Mouse (Mus musculus) forebrain, embryonic 13.5 days (tissue): ENCODE data around the gene Clcn1. TPM values are rescaled to one million over a fixed set of nuclear protein-coding genes. Genes with fewer than 3 reads are reported as not detected.

Experiments used
- ATAC-seq: fragments of 200-750 bp; cut with Nextera tagmentation; 2 replicates; pipeline ENCODE4 v1.8.0; 2017
- H3K27ac ChIP-seq: fragments of 300-500 bp; sonication (generic); 2 replicates; pipeline ENCODE4 v1.5.1; 2015; ENCODE audit warnings: inconsistent platforms, mild to moderate bottlenecking, moderate library complexity
- H3K27me3 ChIP-seq: fragments of 300-500 bp; sonication (generic); 2 replicates; pipeline ENCODE4 v1.6.1; 2015; ENCODE audit warnings: mild to moderate bottlenecking, inconsistent platforms
- H3K36me3 ChIP-seq: fragments of 300-500 bp; sonication (generic); 2 replicates; pipeline ENCODE4 v1.6.1; 2015; ENCODE audit warnings: mild to moderate bottlenecking, inconsistent platforms; ENCODE audit not compliant: poor library complexity, severe bottlenecking
- H3K4me1 ChIP-seq: fragments of 300-500 bp; sonication (generic); 2 replicates; pipeline ENCODE4 v1.6.1; 2015; ENCODE audit warnings: inconsistent platforms
- H3K4me2 ChIP-seq: fragments of 300-500 bp; sonication (generic); 2 replicates; pipeline ENCODE4 v1.6.1; 2015; ENCODE audit warnings: inconsistent platforms, mild to moderate bottlenecking, moderate library complexity
- H3K4me3 ChIP-seq: fragments of 300-500 bp; sonication (generic); 2 replicates; pipeline ENCODE4 v1.5.1; 2015; ENCODE audit warnings: mild to moderate bottlenecking, inconsistent platforms
- H3K9ac ChIP-seq: fragments of 300-500 bp; sonication (generic); 2 replicates; pipeline ENCODE4 v1.6.1; 2015; ENCODE audit warnings: mild to moderate bottlenecking, inconsistent platforms
- H3K9me3 ChIP-seq: fragments of 300-500 bp; sonication (generic); replicated peaks from 2 replicates; pipeline ENCODE4 v1.6.1; 2016; ENCODE audit warnings: inconsistent platforms
- WGBS: fragments of 180-500 bp; shearing (Covaris S2); methylation state at CpG from one replicate; pipeline ENCODE4 v1.1.7; 2015; 5-methylcytosine and 5-hydroxymethylcytosine counted together
- polyA plus RNA-seq: library from polyadenylated mRNA; unstranded; fragments of >200 nt; fragmentation: Nextera tagmentation; extraction: Ambion mirVana; gene quantifications from 2 replicates; pipeline ENCODE4 v1.2.1, GENCODE M21; 2015

The Clcn1 gene
- polyA plus RNA-seq, 1 experiment from 2014 or later, result 1.3 TPM

- no peaks in the 10 kb centered on the region for H3K9me3 ChIP-seq
- H3K4me2 ChIP-seq, result no peak overlapping the region
- peaks cover 62% of the 10 kb centered on the region for H3K36me3 ChIP-seq
- no peak overlapping the region; the same call in 1 of the 2 replicates for H3K9ac ChIP-seq
- peak overlapping the region; percentile 14; the same call in 1 of the 2 replicates for H3K27ac ChIP-seq
- H3K4me3 ChIP-seq, result no peak overlapping the region
- no peaks in the 10 kb centered on the region for H3K27me3 ChIP-seq
- H3K4me1 ChIP-seq, result peaks cover 41% of the 10 kb centered on the region
- 49% methylated on average over 11 of the region's 11 CpGs for WGBS
- ATAC-seq, result no peak
Observed at GRCm38 (mm10) chr6:42354076-42355019, 67.9 kb downstream of the Clcn1 start.

- Histone ChIP-seq H3K9ac (no peak overlapping the region), H3K4me3 (no peak overlapping the region), H3K9me3 (no peaks in the 10 kb centered on the region), H3K4me2 (no peak overlapping the region), H3K4me1 (peaks cover 40% of the 10 kb centered on the region), H3K27ac (no peak overlapping the region), H3K36me3 (peaks cover 73% of the 10 kb centered on the region), H3K27me3 (no peaks in the 10 kb centered on the region)
- 90% methylated on average over 6 of the region's 6 CpGs for WGBS
- ATAC-seq, result no peak
Observed at GRCm38 (mm10) chr6:42355366-42355765, 68.9 kb downstream of the Clcn1 start.

GRCm38 (mm10) chr6:42355794-42356600 lies 69.5 kb downstream of the Clcn1 start:
- H3K4me3 ChIP-seq, result no peak overlapping the region
- H3K36me3 ChIP-seq, result peaks cover 79% of the 10 kb centered on the region
- H3K4me1 ChIP-seq, result peaks cover 34% of the 10 kb centered on the region
- WGBS, result 92% methylated on average over 13 of the region's 13 CpGs
- H3K27me3 ChIP-seq, result no peaks in the 10 kb centered on the region
- H3K27ac ChIP-seq, result no peak overlapping the region
- H3K4me2 ChIP-seq, result no peak overlapping the region
- H3K9me3 ChIP-seq, result no peaks in the 10 kb centered on the region
- no peak for ATAC-seq
- H3K9ac ChIP-seq, result no peak overlapping the region

GRCm38 (mm10) chr6:42356913-42357312 lies 70.4 kb downstream of the Clcn1 start:
- H3K36me3 ChIP-seq, result peaks cover 79% of the 10 kb centered on the region
- no peak for ATAC-seq
- no peak overlapping the region for H3K4me2 ChIP-seq
- no peak overlapping the region for H3K27ac ChIP-seq
- no peak overlapping the region for H3K9ac ChIP-seq
- H3K27me3 ChIP-seq, result no peaks in the 10 kb centered on the region
- H3K4me3 ChIP-seq, result no peak overlapping the region
- peaks cover 25% of the 10 kb centered on the region for H3K4me1 ChIP-seq
- WGBS, result 92% methylated on average over 5 of the region's 5 CpGs
- no peaks in the 10 kb centered on the region for H3K9me3 ChIP-seq

- Histone ChIP-seq H3K4me2 (no peak overlapping the region), H3K4me3 (no peak overlapping the region), H3K27ac (no peak overlapping the region), H3K9ac (no peak overlapping the region), H3K4me1 (peaks cover 21% of the 10 kb centered on the region), H3K27me3 (no peaks in the 10 kb centered on the region), H3K36me3 (peaks cover 71% of the 10 kb centered on the region), H3K9me3 (no peaks in the 10 kb centered on the region)
- 68% methylated on average over 6 of the region's 6 CpGs for WGBS
- no peak for ATAC-seq
Observed at GRCm38 (mm10) chr6:42357901-42358300, 71.4 kb downstream of the Clcn1 start.

- Histone ChIP-seq H3K36me3 (peaks cover 64% of the 10 kb centered on the region), H3K27ac (no peak overlapping the region)
- WGBS, result 93% methylated on average over 12 of the region's 12 CpGs
Observed at GRCm38 (mm10) chr6:42358901-42359300, 72.4 kb downstream of the Clcn1 start.

GRCm38 (mm10) chr6:42359364-42360147 lies 73.1 kb downstream of the Clcn1 start:
- WGBS, result 76% methylated on average over 9 of the region's 9 CpGs
- H3K9me3 ChIP-seq, result no peaks in the 10 kb centered on the region
- no peak overlapping the region for H3K4me2 ChIP-seq
- no peak overlapping the region for H3K9ac ChIP-seq
- no peak overlapping the region for H3K27ac ChIP-seq
- ATAC-seq, result no peak
- H3K4me3 ChIP-seq, result no peak overlapping the region
- peaks cover 5% of the 10 kb centered on the region for H3K4me1 ChIP-seq
- H3K36me3 ChIP-seq, result peaks cover 64% of the 10 kb centered on the region
- no peaks in the 10 kb centered on the region for H3K27me3 ChIP-seq

More at GRCm38 (mm10) chr6:42358901-42359300, 72.4 kb downstream of the Clcn1 start:
- no peak overlapping the region for H3K4me2 ChIP-seq
- peaks cover 12% of the 10 kb centered on the region for H3K4me1 ChIP-seq
- no peaks in the 10 kb centered on the region for H3K9me3 ChIP-seq
- H3K9ac ChIP-seq, result no peak overlapping the region
- ATAC-seq, result no peak
- H3K27me3 ChIP-seq, result no peaks in the 10 kb centered on the region
- no peak overlapping the region for H3K4me3 ChIP-seq

GRCm38 (mm10) chr6:42360231-42360840 lies 73.9 kb downstream of the Clcn1 start:
- no peak for ATAC-seq
- H3K4me1 ChIP-seq, result no peaks in the 10 kb centered on the region
- H3K4me3 ChIP-seq, result no peak overlapping the region
- H3K9ac ChIP-seq, result no peak overlapping the region
- H3K9me3 ChIP-seq, result no peaks in the 10 kb centered on the region
- H3K27ac ChIP-seq, result no peak overlapping the region
- WGBS, result 92% methylated on average over 6 of the region's 6 CpGs
- H3K4me2 ChIP-seq, result no peak overlapping the region
- H3K27me3 ChIP-seq, result no peaks in the 10 kb centered on the region
- H3K36me3 ChIP-seq, result peaks cover 60% of the 10 kb centered on the region

- Histone ChIP-seq H3K4me3 (no peak overlapping the region), H3K27ac (no peak overlapping the region), H3K9ac (no peak overlapping the region), H3K4me2 (no peak overlapping the region), H3K27me3 (no peaks in the 10 kb centered on the region), H3K4me1 (no peaks in the 10 kb centered on the region), H3K9me3 (no peaks in the 10 kb centered on the region), H3K36me3 (peaks cover 54% of the 10 kb centered on the region)
- no peak for ATAC-seq
- WGBS, result 96% methylated on average over 13 of the region's 13 CpGs
Observed at GRCm38 (mm10) chr6:42361041-42361895, 74.8 kb downstream of the Clcn1 start.

- ATAC-seq, result no peak
- 77% methylated on average over 1 of the region's 1 CpGs for WGBS
Observed at GRCm38 (mm10) chr6:42362074-42362473, 75.6 kb downstream of the Clcn1 start.

GRCm38 (mm10) chr6:42362497-42362896 lies 76.0 kb downstream of the Clcn1 start:
- Histone ChIP-seq H3K27me3 (no peaks in the 10 kb centered on the region), H3K4me2 (no peak overlapping the region), H3K4me3 (no peak overlapping the region), H3K9me3 (no peaks in the 10 kb centered on the region), H3K36me3 (peaks cover 42% of the 10 kb centered on the region), H3K9ac (no peak overlapping the region), H3K27ac (no peak overlapping the region), H3K4me1 (no peaks in the 10 kb centered on the region)
- 50% methylated on average over 1 of the region's 1 CpGs for WGBS
- ATAC-seq, result no peak

More at GRCm38 (mm10) chr6:42362074-42362473, 75.6 kb downstream of the Clcn1 start:
- Histone ChIP-seq H3K27me3 (no peaks in the 10 kb centered on the region), H3K27ac (no peak overlapping the region), H3K36me3 (peaks cover 46% of the 10 kb centered on the region), H3K4me1 (no peaks in the 10 kb centered on the region), H3K9me3 (no peaks in the 10 kb centered on the region), H3K4me3 (no peak overlapping the region), H3K4me2 (no peak overlapping the region), H3K9ac (no peak overlapping the region)
